Mouse (Mus musculus): Measurements from ENCODE around the gene Mettl21c. TPM values are rescaled to one million over a fixed set of nuclear protein-coding genes. Genes with fewer than 3 reads are reported as not detected.
"Not testable (repeated sequence)": the region's sequence is repeated elsewhere in the genome, so short reads cannot be mapped to it uniquely, and the experiment has no call there.

Mettl21c gene
- polyA plus RNA-seq (2015; fragmentation: Nextera tagmentation; extraction: Ambion mirVana), result 0.21 and 0.37 TPM in 2 replicates

GRCm38 (mm10) chr1:44019934-44020333, at the start of gene Mettl21c:
Gene Mettl21c (minus strand): TSS chr1:44020034.
- no peak within 1 kb of the TSS for H3K4me3 ChIP-seq (ENCODE audit: low read length)
- no peaks in the 10 kb centered on the region for H3K36me3 ChIP-seq (ENCODE audit: control insufficient read depth, insufficient read depth)
- H3K9me3 ChIP-seq (replicated peaks; ENCODE audit: control insufficient read depth, low read length), result no peaks in the 10 kb centered on the region
- H3K4me1 ChIP-seq (ENCODE audit: control insufficient read depth, insufficient read depth, low read length), result no peaks in the 10 kb centered on the region
- H3K9ac ChIP-seq (ENCODE audit: low read length), result no peak within 1 kb of the TSS
- no peaks in the 10 kb centered on the region for H3K27me3 ChIP-seq (ENCODE audit: control insufficient read depth, insufficient read depth, low read length)
- no peak within 1 kb of the TSS for H3K27ac ChIP-seq (ENCODE audit: low read length)
- no peak within 1 kb of the TSS for H3K4me2 ChIP-seq (ENCODE audit: low read depth, low read length)
- ATAC-seq (replicated peaks; ENCODE audit: extremely low read depth, insufficient read depth, low FRiP score), result no peak

- Histone ChIP-seq H3K9me3 (replicated peaks; ENCODE audit: control insufficient read depth, low read length) (no peaks in the 10 kb centered on the region), H3K9ac (ENCODE audit: low read length) (no peak overlapping the region), H3K27me3 (ENCODE audit: control insufficient read depth, insufficient read depth, low read length) (no peaks in the 10 kb centered on the region), H3K4me2 (ENCODE audit: low read depth, low read length) (no peak overlapping the region), H3K4me3 (ENCODE audit: low read length) (no peak overlapping the region), H3K27ac (ENCODE audit: low read length) (no peak overlapping the region), H3K4me1 (ENCODE audit: control insufficient read depth, insufficient read depth, low read length) (no peaks in the 10 kb centered on the region), H3K36me3 (ENCODE audit: control insufficient read depth, insufficient read depth) (no peaks in the 10 kb centered on the region)
- WGBS, result 0% methylated on average over 1 of the region's 1 CpGs
- ATAC-seq (replicated peaks; ENCODE audit: extremely low read depth, insufficient read depth, low FRiP score), result no peak
Observed at GRCm38 (mm10) chr1:44064625-44065024, 44.8 kb upstream of the Mettl21c start.

- Histone ChIP-seq H3K9me3 (replicated peaks; ENCODE audit: control insufficient read depth, low read length) (no peaks in the 10 kb centered on the region), H3K27me3 (ENCODE audit: control insufficient read depth, insufficient read depth, low read length) (no peaks in the 10 kb centered on the region), H3K4me2 (ENCODE audit: low read depth, low read length) (no peak overlapping the region), H3K27ac (ENCODE audit: low read length) (no peak overlapping the region), H3K4me3 (ENCODE audit: low read length) (no peak overlapping the region), H3K36me3 (ENCODE audit: control insufficient read depth, insufficient read depth) (no peaks in the 10 kb centered on the region), H3K9ac (ENCODE audit: low read length) (no peak overlapping the region), H3K4me1 (ENCODE audit: control insufficient read depth, insufficient read depth, low read length) (no peaks in the 10 kb centered on the region)
- 90% methylated on average over 6 of the region's 6 CpGs for WGBS
- no peak for ATAC-seq (replicated peaks; ENCODE audit: extremely low read depth, insufficient read depth, low FRiP score)
Observed at GRCm38 (mm10) chr1:44063439-44063838, 43.6 kb upstream of the Mettl21c start.

- Histone ChIP-seq H3K27ac (ENCODE audit: low read length) (no peak within 1 kb of the TSS), H3K4me2 (ENCODE audit: low read depth, low read length) (no peak within 1 kb of the TSS), H3K27me3 (ENCODE audit: control insufficient read depth, insufficient read depth, low read length) (no peaks in the 10 kb centered on the region), H3K9ac (ENCODE audit: low read length) (no peak within 1 kb of the TSS), H3K4me3 (ENCODE audit: low read length) (no peak within 1 kb of the TSS), H3K4me1 (ENCODE audit: control insufficient read depth, insufficient read depth, low read length) (no peaks in the 10 kb centered on the region), H3K36me3 (ENCODE audit: control insufficient read depth, insufficient read depth) (no peaks in the 10 kb centered on the region), H3K9me3 (replicated peaks; ENCODE audit: control insufficient read depth, low read length) (no peaks in the 10 kb centered on the region)
- no peak for ATAC-seq (replicated peaks; ENCODE audit: extremely low read depth, insufficient read depth, low FRiP score)
- 91% methylated on average over 2 of the region's 2 CpGs for WGBS
Observed at GRCm38 (mm10) chr1:44061836-44062235, 42.0 kb upstream of the Mettl21c start, which contains the start of gene Gm8251. Gene Gm8251 (minus strand): TSS chr1:44061936.

GRCm38 (mm10) chr1:44057805-44058204, 38.0 kb upstream of the Mettl21c start:
- no peak overlapping the region for H3K9ac ChIP-seq (ENCODE audit: low read length)
- no peak overlapping the region for H3K4me3 ChIP-seq (ENCODE audit: low read length)
- WGBS, result 64% methylated on average over 3 of the region's 3 CpGs
- ATAC-seq (replicated peaks; ENCODE audit: extremely low read depth, insufficient read depth, low FRiP score), result no peak
- no peaks in the 10 kb centered on the region for H3K9me3 ChIP-seq (replicated peaks; ENCODE audit: control insufficient read depth, low read length)
- no peak overlapping the region for H3K4me2 ChIP-seq (ENCODE audit: low read depth, low read length)
- no peak overlapping the region for H3K27ac ChIP-seq (ENCODE audit: low read length)
- H3K36me3 ChIP-seq (ENCODE audit: control insufficient read depth, insufficient read depth), result no peaks in the 10 kb centered on the region
- no peaks in the 10 kb centered on the region for H3K4me1 ChIP-seq (ENCODE audit: control insufficient read depth, insufficient read depth, low read length)
- no peaks in the 10 kb centered on the region for H3K27me3 ChIP-seq (ENCODE audit: control insufficient read depth, insufficient read depth, low read length)

- Histone ChIP-seq H3K27me3 (ENCODE audit: control insufficient read depth, insufficient read depth, low read length) (no peaks in the 10 kb centered on the region), H3K4me3 (ENCODE audit: low read length) (no peak overlapping the region), H3K4me2 (ENCODE audit: low read depth, low read length) (no peak overlapping the region), H3K9me3 (replicated peaks; ENCODE audit: control insufficient read depth, low read length) (no peaks in the 10 kb centered on the region), H3K27ac (ENCODE audit: low read length) (no peak overlapping the region), H3K4me1 (ENCODE audit: control insufficient read depth, insufficient read depth, low read length) (no peaks in the 10 kb centered on the region), H3K9ac (ENCODE audit: low read length) (no peak overlapping the region), H3K36me3 (ENCODE audit: control insufficient read depth, insufficient read depth) (no peaks in the 10 kb centered on the region)
- 73% methylated on average over 2 of the region's 2 CpGs for WGBS
- ATAC-seq (replicated peaks; ENCODE audit: extremely low read depth, insufficient read depth, low FRiP score), result no peak
Observed at GRCm38 (mm10) chr1:44046556-44046955, 26.7 kb upstream of the Mettl21c start.

- not testable (repeated sequence) for H3K9ac ChIP-seq (ENCODE audit: low read length); ATAC-seq (replicated peaks; ENCODE audit: extremely low read depth, insufficient read depth, low FRiP score)
- WGBS, result 65% methylated on average over 5 of the region's 5 CpGs
Observed at GRCm38 (mm10) chr1:44045689-44046088, 25.9 kb upstream of the Mettl21c start.

GRCm38 (mm10) chr1:44042555-44042915, 22.7 kb upstream of the Mettl21c start:
- H3K36me3 ChIP-seq (ENCODE audit: control insufficient read depth, insufficient read depth), result no peaks in the 10 kb centered on the region
- peak overlapping the region; percentile 66 for H3K4me3 ChIP-seq (ENCODE audit: low read length)
- 3% methylated on average over 6 of the region's 6 CpGs for WGBS
- no peak overlapping the region for H3K27ac ChIP-seq (ENCODE audit: low read length)
- H3K27me3 ChIP-seq (ENCODE audit: control insufficient read depth, insufficient read depth, low read length), result no peaks in the 10 kb centered on the region
- H3K9me3 ChIP-seq (replicated peaks; ENCODE audit: control insufficient read depth, low read length), result no peaks in the 10 kb centered on the region
- peak overlapping the region; percentile 86 for H3K4me2 ChIP-seq (ENCODE audit: low read depth, low read length)
- H3K4me1 ChIP-seq (ENCODE audit: control insufficient read depth, insufficient read depth, low read length), result no peaks in the 10 kb centered on the region
- ATAC-seq (replicated peaks; ENCODE audit: extremely low read depth, insufficient read depth, low FRiP score), result no peak
- peak overlapping the region; percentile 74 for H3K9ac ChIP-seq (ENCODE audit: low read length)

More at GRCm38 (mm10) chr1:44045689-44046088, 25.9 kb upstream of the Mettl21c start:
- not testable (repeated sequence) for H3K27me3 ChIP-seq (ENCODE audit: control insufficient read depth, insufficient read depth, low read length); H3K9me3 ChIP-seq (replicated peaks; ENCODE audit: control insufficient read depth, low read length); H3K4me3 ChIP-seq (ENCODE audit: low read length); H3K36me3 ChIP-seq (ENCODE audit: control insufficient read depth, insufficient read depth); H3K4me1 ChIP-seq (ENCODE audit: control insufficient read depth, insufficient read depth, low read length); H3K27ac ChIP-seq (ENCODE audit: low read length); H3K4me2 ChIP-seq (ENCODE audit: low read depth, low read length)

- no peaks in the 10 kb centered on the region for H3K4me1 ChIP-seq (ENCODE audit: control insufficient read depth, insufficient read depth, low read length)
- no peaks in the 10 kb centered on the region for H3K36me3 ChIP-seq (ENCODE audit: control insufficient read depth, insufficient read depth)
- WGBS, result 2% methylated on average over 17 of the region's 17 CpGs
- H3K27ac ChIP-seq (ENCODE audit: low read length), result no peak overlapping the region
- peak overlapping the region; percentile 74 for H3K9ac ChIP-seq (ENCODE audit: low read length)
- H3K4me3 ChIP-seq (ENCODE audit: low read length), result peak overlapping the region; percentile 66
- peak; percentile 49; the same call in 1 of the 2 replicates for ATAC-seq (replicated peaks; ENCODE audit: extremely low read depth, insufficient read depth, low FRiP score)
- no peaks in the 10 kb centered on the region for H3K9me3 ChIP-seq (replicated peaks; ENCODE audit: control insufficient read depth, low read length)
- no peaks in the 10 kb centered on the region for H3K27me3 ChIP-seq (ENCODE audit: control insufficient read depth, insufficient read depth, low read length)
- peak overlapping the region; percentile 86 for H3K4me2 ChIP-seq (ENCODE audit: low read depth, low read length)
Observed at GRCm38 (mm10) chr1:44041797-44042554, 22.1 kb upstream of the Mettl21c start.

Measured in heart, embryonic 16.5 days (tissue).